Mouse (Mus musculus) T-helper 2 cell (primary cell): ENCODE measurements around the gene Vamp5.

ENCODE experiments used
- in situ Hi-C: fragments of 300-600 bp; cut with MboI, MseI; formaldehyde crosslinking; loops from one replicate; pipeline ENCODE4 v1.15.1; 2025; ENCODE audit warnings: high pct_unique_total_duplicates

Vamp5 gene

GRCm38 (mm10) chr6:72380131-72380770 is at the start of gene Vamp5:
Gene Vamp5, minus strand, starts transcription at chr6:72380468.
- in situ Hi-C loops, result no loop called here

- in situ Hi-C loops, result loop anchor here (5.0 to 10.0 kb wide), 2 partner anchors 96 to 138 kb away; partner anchors contain the start of gene Sh2d6
Observed at GRCm38 (mm10) chr6:72429061-72429842, 49.0 kb upstream of the Vamp5 start.

- in situ Hi-C loops, result loop anchor here (5.0 to 10.0 kb wide), 2 partner anchors 97 to 139 kb away; partner anchors contain the start of gene Sh2d6
Observed at GRCm38 (mm10) chr6:72428036-72428435, 47.8 kb upstream of the Vamp5 start.

- in situ Hi-C loops, result loop anchor here (5.0 to 10.0 kb wide), 2 partner anchors 99 to 142 kb away; partner anchors contain the start of gene Sh2d6
Observed at GRCm38 (mm10) chr6:72425646-72426045, 45.4 kb upstream of the Vamp5 start.

- in situ Hi-C loops, result loop anchor here (10.0 kb wide), 1 partner anchor 104 kb away; the partner anchor contains the start of gene Sh2d6
Observed at GRCm38 (mm10) chr6:72420901-72421300, 40.6 kb upstream of the Vamp5 start.

GRCm38 (mm10) chr6:72419806-72420205 is 39.5 kb upstream of the Vamp5 start:
- in situ Hi-C loops, result loop anchor here (10.0 kb wide), 1 partner anchor 105 kb away; the partner anchor contains the start of gene Sh2d6

GRCm38 (mm10) chr6:72418279-72418678 is 38.0 kb upstream of the Vamp5 start:
- in situ Hi-C loops, result no loop called here

- in situ Hi-C loops, result no loop called here
Observed at GRCm38 (mm10) chr6:72415964-72416772, 35.9 kb upstream of the Vamp5 start.

GRCm38 (mm10) chr6:72415181-72415580 is 34.9 kb upstream of the Vamp5 start:
- in situ Hi-C loops, result no loop called here

GRCm38 (mm10) chr6:72414076-72414756 is 33.9 kb upstream of the Vamp5 start, which contains the start of gene Ggcx:
Gene Ggcx, plus strand, starts transcription at chr6:72414308.
- in situ Hi-C loops, result no loop called here

- in situ Hi-C loops, result no loop called here
Observed at GRCm38 (mm10) chr6:72410518-72410917, 30.2 kb upstream of the Vamp5 start.

GRCm38 (mm10) chr6:72410003-72410402 is 29.7 kb upstream of the Vamp5 start:
- in situ Hi-C loops, result no loop called here

GRCm38 (mm10) chr6:72409567-72409966 is 29.3 kb upstream of the Vamp5 start:
- in situ Hi-C loops, result no loop called here

GRCm38 (mm10) chr6:72407119-72407518 is 26.9 kb upstream of the Vamp5 start:
- in situ Hi-C loops, result no loop called here

GRCm38 (mm10) chr6:72405356-72405755 is 25.1 kb upstream of the Vamp5 start:
- in situ Hi-C loops, result no loop called here

- in situ Hi-C loops, result no loop called here
Observed at GRCm38 (mm10) chr6:72401875-72402274, 21.6 kb upstream of the Vamp5 start.

- in situ Hi-C loops, result no loop called here
Observed at GRCm38 (mm10) chr6:72399967-72400366, 19.7 kb upstream of the Vamp5 start.

- in situ Hi-C loops, result no loop called here
Observed at GRCm38 (mm10) chr6:72396837-72397251, 16.6 kb upstream of the Vamp5 start.

GRCm38 (mm10) chr6:72392341-72392740 is 12.1 kb upstream of the Vamp5 start:
- in situ Hi-C loops, result no loop called here

- in situ Hi-C loops, result no loop called here
Observed at GRCm38 (mm10) chr6:72390795-72391521, 10.7 kb upstream of the Vamp5 start.
